Mouse (Mus musculus) CH12.LX (cell line): Measurements from ENCODE around the gene Nid2. TPM values are rescaled to one million over a fixed set of nuclear protein-coding genes. Genes with fewer than 3 reads are reported as not detected.

Experiments
- DNase-seq: peaks from one replicate; pipeline ENCODE4 v3.0.0-alpha.2; 2013; ENCODE audit errors: extremely low read depth
- H3K27ac ChIP-seq: 2 replicates; pipeline ENCODE4 v1.5.1; 2012; ENCODE audit warnings: low read depth, mild to moderate bottlenecking, control low read depth, moderate library complexity; ENCODE audit not compliant: insufficient read depth
- H3K27me3 ChIP-seq: replicated peaks from 2 replicates; pipeline ENCODE3; 2012; ENCODE audit warnings: inconsistent platforms
- H3K36me3 ChIP-seq, 2 experiments: replicated peaks in 1 of 2; 2 replicates each; pipeline versions ENCODE3 to v1.6.1; 2012; ENCODE audit warnings: inconsistent platforms in 1 of 2, low read length in 1 of 2, mild to moderate bottlenecking in 1 of 2, mixed read lengths in 1 of 2, moderate library complexity in 1 of 2; ENCODE audit not compliant: control insufficient read depth in 1 of 2, insufficient read depth in 1 of 2
- H3K4me1 ChIP-seq, 2 experiments: 2 replicates each; pipeline ENCODE4 v1.6.1; 2012; ENCODE audit warnings: inconsistent platforms in 1 of 2, moderate library complexity in 1 of 2; ENCODE audit not compliant: insufficient read depth in 2 of 2, control insufficient read depth in 1 of 2
- H3K4me2 ChIP-seq: 2 replicates; pipeline ENCODE4 v1.6.1; 2012; ENCODE audit warnings: low read depth, mild to moderate bottlenecking, control low read depth; ENCODE audit not compliant: poor library complexity, insufficient read depth, severe bottlenecking
- H3K4me3 ChIP-seq, 3 experiments: fragments of 150-350 bp in 1 of 3; sonication (generic) in 1 of 3; replicated peaks in 1 of 3; 2 replicates each; pipeline versions ENCODE3 to v1.5.1; 2011 to 2012; ENCODE audit warnings: low read depth in 2 of 3, low read length in 2 of 3, mild to moderate bottlenecking in 2 of 3, moderate library complexity in 2 of 3, control low read depth in 1 of 3, improper control_type of control experiment in 1 of 3, inconsistent platforms in 1 of 3, mixed read lengths in 1 of 3; ENCODE audit not compliant: poor library complexity in 1 of 3
- H3K79me2 ChIP-seq: replicated peaks from 2 replicates; pipeline ENCODE4 v1.6.1; 2012; ENCODE audit warnings: mild to moderate bottlenecking, moderate library complexity; ENCODE audit not compliant: control insufficient read depth, poor library complexity, insufficient read depth, severe bottlenecking; ENCODE audit errors: extremely low read depth
- H3K9ac ChIP-seq: 2 replicates; pipeline ENCODE4 v1.6.1; 2012; ENCODE audit warnings: low read depth, mild to moderate bottlenecking, control low read depth, moderate library complexity; ENCODE audit not compliant: insufficient read depth
- H3K9me3 ChIP-seq: replicated peaks from 2 replicates; pipeline ENCODE3; 2012; ENCODE audit warnings: low read length, inconsistent platforms, mixed read lengths
- BHLHE40 ChIP-seq: IDR thresholded peaks from 2 replicates; pipeline ENCODE4 v1.6.1; 2011; ENCODE audit warnings: mild to moderate bottlenecking, low read depth, low read length, improper control_type of control experiment
- CHD2 ChIP-seq: IDR thresholded peaks from 2 replicates; pipeline ENCODE4 v1.6.1; 2011; ENCODE audit warnings: low read length, improper control_type of control experiment
- E2F4 ChIP-seq: IDR thresholded peaks from 2 replicates; pipeline ENCODE4 v1.6.1; 2011; ENCODE audit warnings: low read depth, low read length, improper control_type of control experiment; ENCODE audit not compliant: insufficient replicate concordance
- ELF1 ChIP-seq: IDR thresholded peaks from 2 replicates; pipeline ENCODE4 v1.6.1; 2014; ENCODE audit warnings: low read depth, mild to moderate bottlenecking, inconsistent platforms, low read length, improper control_type of control experiment
- EP300 ChIP-seq: IDR thresholded peaks from 2 replicates; pipeline ENCODE4 v1.6.1; 2011; ENCODE audit warnings: low read length, improper control_type of control experiment
- HCFC1 ChIP-seq: IDR thresholded peaks from 2 replicates; pipeline ENCODE4 v1.6.1; 2012; ENCODE audit warnings: low read depth, mild to moderate bottlenecking, inconsistent platforms, low read length, improper control_type of control experiment
- KAT2A ChIP-seq: IDR thresholded peaks from 2 replicates; pipeline ENCODE4 v1.6.1; 2012; ENCODE audit warnings: low read length, improper control_type of control experiment, inconsistent platforms; ENCODE audit not compliant: insufficient replicate concordance
- MAFK ChIP-seq: IDR thresholded peaks from 2 replicates; pipeline ENCODE4 v1.6.1; 2011; ENCODE audit warnings: low read length, improper control_type of control experiment; ENCODE audit not compliant: insufficient replicate concordance
- MAZ ChIP-seq: IDR thresholded peaks from 2 replicates; pipeline ENCODE4 v1.6.1; 2012; ENCODE audit warnings: low read depth, mild to moderate bottlenecking, inconsistent platforms, low read length, improper control_type of control experiment, moderate library complexity
- MXI1 ChIP-seq: IDR thresholded peaks from 2 replicates; pipeline ENCODE4 v1.6.1; 2011; ENCODE audit warnings: mild to moderate bottlenecking, low read depth, low read length, improper control_type of control experiment
- MYC ChIP-seq: IDR thresholded peaks from 2 replicates; pipeline ENCODE4 v1.6.1; 2011; ENCODE audit warnings: low read depth, mild to moderate bottlenecking, improper control_type of control experiment, low read length
- NELFE ChIP-seq: IDR thresholded peaks from 2 replicates; pipeline ENCODE4 v1.6.1; 2011; ENCODE audit warnings: low read depth, low read length, improper control_type of control experiment
- NRF1 ChIP-seq: IDR thresholded peaks from 2 replicates; pipeline ENCODE4 v1.6.1; 2014; ENCODE audit warnings: low read depth, mild to moderate bottlenecking, inconsistent platforms, low read length, improper control_type of control experiment, moderate library complexity
- POLR2A ChIP-seq: IDR thresholded peaks from 2 replicates; pipeline ENCODE4 v1.6.1; 2011; ENCODE audit warnings: low read depth, mild to moderate bottlenecking, improper control_type of control experiment, low read length
- POLR2AphosphoS2 ChIP-seq: IDR thresholded peaks from 2 replicates; pipeline ENCODE4 v1.6.1; 2011; ENCODE audit warnings: low read depth, low read length, improper control_type of control experiment
- RAD21 ChIP-seq: IDR thresholded peaks from 2 replicates; pipeline ENCODE4 v1.6.1; 2011; ENCODE audit warnings: low read depth, mild to moderate bottlenecking, low read length, improper control_type of control experiment, moderate library complexity
- RCOR1 ChIP-seq: conservative IDR thresholded peaks from 2 replicates; pipeline ENCODE4 v1.6.1; 2012; ENCODE audit warnings: low read depth, mild to moderate bottlenecking, inconsistent platforms, low read length, improper control_type of control experiment
- SIN3A ChIP-seq: IDR thresholded peaks from 2 replicates; pipeline ENCODE4 v1.6.1; 2012; ENCODE audit warnings: low read length, improper control_type of control experiment, inconsistent platforms
- TBP ChIP-seq: conservative IDR thresholded peaks from 2 replicates; pipeline ENCODE4 v1.6.1; 2011; ENCODE audit warnings: low read depth, low read length, improper control_type of control experiment
- TCF12 ChIP-seq: IDR thresholded peaks from 2 replicates; pipeline ENCODE4 v1.6.1; 2014; ENCODE audit warnings: low read depth, mild to moderate bottlenecking, inconsistent platforms, low read length, improper control_type of control experiment
- USF1 ChIP-seq: IDR thresholded peaks from 2 replicates; pipeline ENCODE4 v1.6.1; 2014; ENCODE audit warnings: low read depth, mild to moderate bottlenecking, inconsistent platforms, low read length, improper control_type of control experiment
- ZKSCAN1 ChIP-seq: IDR thresholded peaks from 2 replicates; pipeline ENCODE4 v1.6.1; 2012; ENCODE audit warnings: low read depth, inconsistent platforms, low read length, improper control_type of control experiment, borderline replicate concordance
- ZMIZ1 ChIP-seq: IDR thresholded peaks from 2 replicates; pipeline ENCODE4 v1.6.1; 2012; ENCODE audit warnings: low read depth, mild to moderate bottlenecking, inconsistent platforms, low read length, improper control_type of control experiment
- ZNF384 ChIP-seq: IDR thresholded peaks from 2 replicates; pipeline ENCODE4 v1.6.1; 2012; ENCODE audit warnings: low read depth, low read length, improper control_type of control experiment, inconsistent platforms
- dilution Hi-C: fragments of 300-500 bp; cut with MboI; formaldehyde crosslinking; loops from 2 replicates; pipeline ENCODE4 v1.14.3; 2020; ENCODE audit warnings: low sequenced_read_pairs; ENCODE audit not compliant: extremely low pct_unique_long_range_greater_than_20kb, extremely low pct_ligation_motif_present
- in situ Hi-C: fragments of 300-500 bp; cut with MboI; formaldehyde crosslinking; loops from 3 replicates; pipeline ENCODE4 v1.14.3; 2019; ENCODE audit warnings: low sequenced_read_pairs, low pct_ligation_motif_present, low pct_unique_long_range_greater_than_20kb, mixed read lengths
- polyA plus RNA-seq: library from polyadenylated mRNA; unstranded; fragments of >175 nt; gene quantifications from 2 replicates; pipeline ENCODE4 v1.2.1, GENCODE M21; 2012; ENCODE audit warnings: low read depth; ENCODE audit not compliant: insufficient read length
- total RNA-seq, 2 experiments: library from RNA; depleted of rRNA; stranded (reverse); fragments of 300-350 nt in 1 of 2; fragments of >200 nt in 1 of 2; gene quantifications; 2 replicates each; pipeline ENCODE4 v1.2.3; 2012 to 2014

The Nid2 gene
- total and polyA plus RNA-seq, 3 experiments: 0.58 to 2.1 (median 1.3) TPM

- no peak for TF ChIP-seq HCFC1
- TF ChIP-seq USF1: no peak
- TF ChIP-seq MAFK: no peak
- TF ChIP-seq MXI1: no peak
- TF ChIP-seq ZNF384: no peak
- no peak for TF ChIP-seq TBP
- TF ChIP-seq SIN3A: no peak
- no peak for TF ChIP-seq MAZ
- no peak for TF ChIP-seq NELFE
- TF ChIP-seq TCF12: no peak
- TF ChIP-seq POLR2AphosphoS2: no peak
- TF ChIP-seq POLR2A: no peak
- TF ChIP-seq ZKSCAN1: no peak
- TF ChIP-seq EP300: no peak
- TF ChIP-seq RCOR1: no peak
- no peak for TF ChIP-seq ELF1
- TF ChIP-seq KAT2A: no peak
- H3K9ac ChIP-seq: no peak overlapping the region
- no peak for DNase-seq
- no peaks in the 10 kb centered on the region for H3K36me3 ChIP-seq
- no peak overlapping the region for H3K27ac ChIP-seq
- H3K79me2 ChIP-seq: no peaks in the 10 kb centered on the region
- H3K9me3 ChIP-seq: peaks cover 2% of the 10 kb centered on the region
- peak overlapping the region; percentile 52; the same call in 1 of the 2 replicates for H3K4me2 ChIP-seq
- H3K27me3 ChIP-seq: no peaks in the 10 kb centered on the region
- dilution Hi-C loops: no loop called here
- H3K4me3 ChIP-seq: no peak overlapping the region
- in situ Hi-C loops: loop anchor here (5.0 to 25.0 kb wide), 4 partner anchors 130 to 530 kb away; no protein-coding TSS in a partner anchor
- H3K4me1 ChIP-seq: peaks cover 3 to 5% of the 10 kb centered on the region in 2 experiments; a peak in 3 of 4 replicates
These were observed 44.1 kb upstream of the Nid2 start for GRCm38 (mm10) chr14:19706997-19707396.

GRCm38 (mm10) chr14:19707721-19708507 lies 43.2 kb upstream of the Nid2 start:
- H3K4me3 ChIP-seq: no peak overlapping the region
- no peaks in the 10 kb centered on the region for H3K79me2 ChIP-seq
- DNase-seq: no peak
- H3K9me3 ChIP-seq: peaks cover 2% of the 10 kb centered on the region
- H3K4me1 ChIP-seq: peaks cover 5% of the 10 kb centered on the region in 2 experiments; a peak in 3 of 4 replicates
- in situ Hi-C loops: loop anchor here (5.0 to 25.0 kb wide), 4 partner anchors 129 to 529 kb away; no protein-coding TSS in a partner anchor
- no peak overlapping the region for H3K9ac ChIP-seq
- no peak overlapping the region for H3K27ac ChIP-seq
- no peak for TF ChIP-seq NRF1
- no peak for TF ChIP-seq ZMIZ1
- TF ChIP-seq MXI1: no peak
- no peak for TF ChIP-seq ZKSCAN1
- TF ChIP-seq CHD2: no peak
- no peak for TF ChIP-seq HCFC1
- TF ChIP-seq E2F4: no peak
- TF ChIP-seq RAD21: no peak
- no peak for TF ChIP-seq RCOR1
- no peak for TF ChIP-seq MYC
- no peak for TF ChIP-seq EP300
- no peak for TF ChIP-seq ZNF384
- no peak for TF ChIP-seq POLR2A
- TF ChIP-seq BHLHE40: no peak
- no peak for TF ChIP-seq ELF1
- H3K27me3 ChIP-seq: no peaks in the 10 kb centered on the region
- no peaks in the 10 kb centered on the region for H3K36me3 ChIP-seq
- H3K4me2 ChIP-seq: no peak overlapping the region
- dilution Hi-C loops: no loop called here
